Mouse (Mus musculus): ENCODE results near the gene BC005561. TPM values are rescaled to one million over a fixed set of nuclear protein-coding genes. Genes with fewer than 3 reads are reported as not detected.

Gene BC005561
- 12.9 and 13.3 TPM in 2 replicates for polyA plus RNA-seq (2016; fragmentation: Nextera tagmentation; extraction: Ambion mirVana)

DNA sequence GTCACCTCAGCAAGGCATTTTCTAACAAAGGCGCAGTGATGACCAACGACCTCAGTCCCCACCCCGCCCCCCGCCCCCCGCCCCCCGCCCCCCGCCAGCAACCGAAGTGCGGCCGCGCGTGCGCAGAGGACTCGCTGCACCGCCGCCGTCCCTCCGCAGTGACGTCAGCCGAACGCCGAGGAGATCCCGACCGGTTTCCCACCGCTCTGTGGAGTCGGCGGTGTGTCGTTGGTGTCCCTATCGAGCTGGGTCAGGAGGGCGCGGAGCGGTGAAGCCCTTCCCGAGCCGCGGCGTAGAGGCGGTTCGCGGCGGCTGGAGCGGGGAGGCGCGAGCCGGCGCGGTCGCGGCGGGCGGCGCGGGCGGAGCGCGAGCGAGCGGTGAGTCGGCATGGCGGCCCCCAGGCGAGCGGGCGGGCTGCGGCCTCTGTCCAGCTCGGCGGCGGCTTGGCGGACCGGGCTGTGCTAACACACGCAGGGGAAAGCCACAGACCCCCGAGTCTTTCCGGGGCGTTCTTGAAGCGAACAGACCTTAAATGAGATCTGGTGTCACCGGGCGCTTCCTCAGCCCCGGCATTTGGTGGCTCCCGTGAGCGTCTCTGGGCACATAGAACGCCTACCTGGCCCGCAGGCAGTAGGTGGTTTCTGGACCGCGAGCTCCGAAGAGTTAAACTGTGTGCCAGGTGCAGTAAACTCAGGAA, at the start of gene BC005561:
TSS of gene BC005561 (plus strand) at position 158 of the 697 bp plus-strand sequence.
- peaks cover 13% of the 10 kb centered on the region for H3K9me3 ChIP-seq
- under 1% methylated on average over 83 of the region's 83 CpGs for WGBS
- peak within 1 kb of the TSS; percentile 97 for H3K27ac ChIP-seq (replicated peaks)
- H3K36me3 ChIP-seq (replicated peaks), result peaks cover 65% of the 10 kb centered on the region
- no peaks in the 10 kb centered on the region for H3K27me3 ChIP-seq (replicated peaks; ENCODE audit: low read depth, poor library complexity, severe bottlenecking)
- peak within 1 kb of the TSS; percentile 86 for H3K4me3 ChIP-seq
- peaks cover 14% of the 10 kb centered on the region for H3K4me1 ChIP-seq
- DNase-seq (ENCODE audit: low spot score), result peak; percentile 92

DNA sequence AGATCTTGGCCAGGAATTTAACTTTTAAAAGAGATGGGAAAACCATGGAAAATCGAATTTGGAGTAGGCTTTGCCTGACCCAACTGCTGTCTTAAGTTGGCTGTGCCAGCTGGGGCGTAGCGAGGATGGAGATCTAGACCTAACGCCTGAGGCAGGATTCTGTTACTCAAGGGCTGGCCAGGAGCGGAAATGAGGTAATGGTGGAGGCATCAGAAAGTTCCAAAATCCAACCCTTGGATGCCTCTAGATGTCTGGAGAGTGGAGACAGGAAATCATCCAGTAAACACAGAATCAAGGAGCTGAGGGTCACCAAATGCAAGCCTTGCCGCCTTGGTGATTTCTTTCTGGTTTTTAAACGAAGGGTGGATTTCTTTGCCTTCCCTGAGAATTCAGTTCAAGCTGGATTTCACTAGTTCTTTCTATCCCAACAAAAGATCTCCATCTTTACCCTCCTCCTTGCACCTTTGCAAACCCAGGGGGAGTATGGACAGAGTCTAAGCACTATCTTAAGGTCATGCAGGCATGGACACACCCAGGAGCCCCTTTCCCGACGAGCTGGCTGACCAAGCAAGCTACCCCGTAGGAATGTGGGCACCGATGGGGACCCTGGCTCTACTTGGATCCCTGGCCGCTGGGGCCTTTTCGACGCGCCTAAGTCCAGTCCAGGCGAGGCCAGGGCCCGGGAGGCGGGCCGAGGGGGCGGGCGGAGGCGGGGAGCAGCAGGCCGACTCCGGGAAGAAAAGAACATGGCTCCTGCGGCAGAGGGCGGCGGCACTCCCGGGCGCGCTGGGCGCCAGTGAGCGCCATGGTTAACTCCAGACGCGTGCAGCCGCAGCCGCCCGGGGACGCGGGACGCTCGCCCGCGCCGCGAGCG, 49.1 kb upstream of the BC005561 start, which contains the start of gene Pkd2:
TSS of gene Pkd2 (plus strand) at position 619 of the 874 bp plus-strand sequence.
- Histone ChIP-seq H3K27ac (replicated peaks) (peak within 1 kb of the TSS; percentile 98), H3K4me3 (peak within 1 kb of the TSS; percentile 80), H3K36me3 (replicated peaks) (peaks cover 30% of the 10 kb centered on the region), H3K9me3 (peaks cover 13% of the 10 kb centered on the region; the same call in 1 of the 2 replicates), H3K4me1 (peaks cover 25% of the 10 kb centered on the region), H3K27me3 (replicated peaks; ENCODE audit: low read depth, poor library complexity, severe bottlenecking) (no peaks in the 10 kb centered on the region)
- peak; percentile 89 for DNase-seq (ENCODE audit: low spot score)
- 11% methylated on average over 46 of the region's 46 CpGs for WGBS

DNA sequence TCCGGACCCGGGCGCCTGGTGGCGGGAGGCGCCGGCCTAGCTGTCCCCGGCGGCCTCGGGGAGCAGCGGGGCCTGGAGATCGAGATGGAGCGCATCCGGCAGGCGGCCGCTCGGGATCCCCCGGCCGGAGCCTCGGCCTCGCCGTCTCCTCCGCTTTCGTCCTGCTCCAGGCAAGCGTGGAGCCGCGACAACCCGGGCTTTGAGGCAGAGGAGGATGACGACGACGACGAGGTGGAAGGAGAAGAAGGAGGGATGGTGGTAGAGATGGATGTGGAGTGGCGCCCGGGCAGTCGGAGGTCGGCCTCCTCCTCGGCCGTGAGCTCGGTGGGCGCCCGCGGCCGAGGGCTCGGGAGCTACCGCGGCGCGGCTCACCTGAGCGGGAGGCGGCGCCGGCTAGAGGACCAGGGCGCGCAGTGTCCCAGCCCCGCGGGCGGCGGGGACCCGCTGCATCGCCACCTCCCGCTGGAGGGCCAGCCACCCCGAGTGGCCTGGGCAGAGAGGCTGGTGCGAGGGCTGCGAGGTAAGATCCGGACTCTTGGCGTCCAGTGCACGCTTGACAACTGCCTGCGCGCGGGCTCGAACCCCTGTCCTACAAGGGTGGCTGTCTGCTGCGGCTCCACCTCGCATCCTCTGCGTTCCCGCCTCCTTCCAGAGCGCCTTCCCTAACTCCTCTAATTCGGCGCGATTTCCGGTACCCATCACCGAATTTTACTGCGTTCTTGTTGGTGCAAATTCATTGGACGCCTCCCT, 48.3 kb upstream of the BC005561 start:
- Histone ChIP-seq H3K27me3 (replicated peaks; ENCODE audit: low read depth, poor library complexity, severe bottlenecking) (no peaks in the 10 kb centered on the region), H3K36me3 (replicated peaks) (peaks cover 38% of the 10 kb centered on the region), H3K4me1 (peaks cover 25% of the 10 kb centered on the region), H3K27ac (replicated peaks) (peak overlapping the region; percentile 98), H3K9me3 (peaks cover 13% of the 10 kb centered on the region; the same call in 1 of the 2 replicates), H3K4me3 (peak overlapping the region; percentile 80)
- under 1% methylated on average over 82 of the region's 82 CpGs for WGBS
- DNase-seq (ENCODE audit: low spot score), result peak; percentile 78

DNA sequence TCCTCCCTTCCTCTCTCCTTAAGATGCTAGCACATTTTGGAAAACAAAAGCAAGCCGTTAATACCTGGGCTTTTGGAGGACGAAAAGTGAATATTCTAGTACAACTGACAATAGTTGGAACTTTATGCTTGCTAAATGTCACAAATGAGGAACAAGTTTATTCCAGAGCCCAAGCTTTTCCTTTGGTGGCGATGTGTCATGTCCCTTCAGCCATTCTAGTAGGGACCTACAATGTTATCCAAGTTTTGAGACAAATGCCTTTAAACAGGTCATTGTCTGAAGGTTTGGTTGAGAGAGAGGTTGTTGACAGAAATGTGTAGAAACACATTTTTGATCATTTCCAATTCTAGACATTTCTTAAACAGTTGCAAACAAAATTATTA, 47.7 kb upstream of the BC005561 start:
- H3K9me3 ChIP-seq, result peaks cover 13% of the 10 kb centered on the region; the same call in 1 of the 2 replicates
- H3K36me3 ChIP-seq (replicated peaks), result peaks cover 44% of the 10 kb centered on the region
- peak overlapping the region; percentile 80 for H3K4me3 ChIP-seq
- H3K27ac ChIP-seq (replicated peaks), result peak overlapping the region; percentile 98; the same call in 1 of the 2 replicates
- peaks cover 25% of the 10 kb centered on the region for H3K4me1 ChIP-seq
- H3K27me3 ChIP-seq (replicated peaks; ENCODE audit: low read depth, poor library complexity, severe bottlenecking), result no peaks in the 10 kb centered on the region
- DNase-seq (ENCODE audit: low spot score), result no peak
- WGBS, result 43% methylated on average over 3 of the region's 3 CpGs

DNA sequence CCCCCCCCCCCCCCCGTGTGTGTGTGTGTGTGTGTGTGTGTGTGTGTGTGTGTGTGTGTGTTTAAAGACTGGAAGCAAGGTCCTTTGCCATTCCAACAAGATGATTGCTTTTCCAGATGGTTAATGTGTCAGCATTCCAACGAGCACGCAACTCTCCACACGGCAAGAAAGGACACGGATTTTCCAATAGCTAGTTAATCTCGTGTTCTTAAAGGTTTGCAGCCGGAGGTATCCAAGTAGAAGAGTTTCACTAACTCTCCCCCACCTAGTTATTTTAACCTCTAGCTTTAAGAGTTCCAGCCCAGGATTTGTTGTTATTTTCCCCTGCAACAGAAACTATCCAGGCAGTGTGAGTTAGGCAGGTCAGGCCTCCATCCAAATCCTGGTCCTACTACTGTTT, 47.3 kb upstream of the BC005561 start:
- Histone ChIP-seq H3K36me3 (replicated peaks) (peaks cover 48% of the 10 kb centered on the region), H3K9me3 (peaks cover 13% of the 10 kb centered on the region; the same call in 1 of the 2 replicates), H3K27ac (replicated peaks) (no peak overlapping the region), H3K27me3 (replicated peaks; ENCODE audit: low read depth, poor library complexity, severe bottlenecking) (no peaks in the 10 kb centered on the region), H3K4me3 (peak overlapping the region; percentile 80), H3K4me1 (peaks cover 25% of the 10 kb centered on the region)
- WGBS, result 55% methylated on average over 7 of the region's 7 CpGs
- DNase-seq (ENCODE audit: low spot score), result no peak

DNA sequence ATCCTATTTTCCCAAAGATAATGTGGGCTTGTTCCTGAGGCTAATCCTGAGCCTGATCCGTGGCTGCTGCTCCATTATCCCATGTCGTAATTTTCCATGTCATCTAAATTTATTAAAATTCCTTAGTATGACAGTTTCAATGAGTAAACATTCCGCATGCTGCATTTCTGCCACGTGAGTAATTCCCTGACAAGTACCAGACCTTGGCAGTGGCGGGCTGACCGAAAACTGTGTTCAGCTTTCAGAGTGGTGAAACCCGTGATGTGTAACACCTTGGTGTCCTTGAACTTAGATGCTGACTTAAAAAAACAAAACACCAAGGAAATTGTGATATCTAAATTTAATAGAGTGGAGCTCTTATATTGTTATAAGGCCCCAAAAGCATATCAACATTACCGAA, 42.9 kb upstream of the BC005561 start:
- peaks cover 76% of the 10 kb centered on the region for H3K36me3 ChIP-seq (replicated peaks)
- H3K4me1 ChIP-seq, result peaks cover 10% of the 10 kb centered on the region
- DNase-seq (ENCODE audit: low spot score), result no peak
- no peak overlapping the region for H3K27ac ChIP-seq (replicated peaks)
- WGBS, result 88% methylated on average over 8 of the region's 8 CpGs
- no peaks in the 10 kb centered on the region for H3K27me3 ChIP-seq (replicated peaks; ENCODE audit: low read depth, poor library complexity, severe bottlenecking)
- H3K4me3 ChIP-seq, result no peak overlapping the region
- no peaks in the 10 kb centered on the region for H3K9me3 ChIP-seq

DNA sequence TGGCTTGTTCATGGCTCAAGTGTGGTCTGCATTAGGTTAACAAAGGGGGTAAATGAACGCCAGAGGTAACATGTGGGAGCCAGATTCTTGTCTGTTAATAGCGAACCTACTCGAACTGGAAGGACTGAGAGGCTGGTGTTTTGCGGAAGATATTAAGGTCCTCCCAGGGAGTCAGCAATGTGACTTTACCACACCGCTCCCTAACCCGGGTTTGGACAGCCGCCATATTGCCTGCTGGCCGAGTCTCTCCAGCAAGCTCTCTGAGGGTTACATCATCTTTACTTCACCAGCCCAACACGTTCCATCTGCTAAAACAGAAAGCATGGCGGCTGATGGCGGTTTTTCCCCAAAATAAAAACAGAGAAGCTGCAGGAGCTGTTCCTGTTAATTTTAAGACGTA, 42.4 kb upstream of the BC005561 start:
- Histone ChIP-seq H3K36me3 (replicated peaks) (peaks cover 81% of the 10 kb centered on the region), H3K27ac (replicated peaks) (no peak overlapping the region)
- WGBS, result 91% methylated on average over 12 of the region's 12 CpGs

DNA sequence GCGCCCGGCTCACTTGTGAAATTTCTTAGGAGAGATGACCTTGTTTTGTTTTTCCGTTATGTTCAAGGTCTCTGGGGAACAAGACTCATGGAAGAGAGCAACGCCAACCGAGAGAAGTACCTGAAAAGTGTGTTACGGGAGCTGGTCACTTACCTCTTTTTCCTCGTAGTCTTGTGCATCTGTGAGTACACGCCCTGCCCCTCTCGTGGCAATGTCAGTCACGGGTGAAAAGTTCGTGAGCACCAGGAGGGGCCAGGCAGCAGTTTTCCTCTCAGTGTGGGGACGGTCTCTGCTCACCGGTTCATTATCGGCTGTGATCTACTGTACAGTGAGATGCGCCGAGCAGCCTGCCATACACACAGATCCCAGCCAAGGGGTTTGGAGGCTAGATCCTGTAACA, 41.3 kb upstream of the BC005561 start:
- Histone ChIP-seq H3K9me3 (no peaks in the 10 kb centered on the region), H3K36me3 (replicated peaks) (peaks cover 92% of the 10 kb centered on the region), H3K4me3 (no peak overlapping the region), H3K27ac (replicated peaks) (no peak overlapping the region), H3K4me1 (no peaks in the 10 kb centered on the region), H3K27me3 (replicated peaks; ENCODE audit: low read depth, poor library complexity, severe bottlenecking) (no peaks in the 10 kb centered on the region)
- no peak for DNase-seq (ENCODE audit: low spot score)
- 94% methylated on average over 16 of the region's 16 CpGs for WGBS

More for the DNA sequence above, 42.4 kb upstream of the BC005561 start:
- no peak for DNase-seq (ENCODE audit: low spot score)
- no peak overlapping the region for H3K4me3 ChIP-seq
- no peaks in the 10 kb centered on the region for H3K27me3 ChIP-seq (replicated peaks; ENCODE audit: low read depth, poor library complexity, severe bottlenecking)
- H3K4me1 ChIP-seq, result peaks cover 6% of the 10 kb centered on the region
- no peaks in the 10 kb centered on the region for H3K9me3 ChIP-seq

DNA sequence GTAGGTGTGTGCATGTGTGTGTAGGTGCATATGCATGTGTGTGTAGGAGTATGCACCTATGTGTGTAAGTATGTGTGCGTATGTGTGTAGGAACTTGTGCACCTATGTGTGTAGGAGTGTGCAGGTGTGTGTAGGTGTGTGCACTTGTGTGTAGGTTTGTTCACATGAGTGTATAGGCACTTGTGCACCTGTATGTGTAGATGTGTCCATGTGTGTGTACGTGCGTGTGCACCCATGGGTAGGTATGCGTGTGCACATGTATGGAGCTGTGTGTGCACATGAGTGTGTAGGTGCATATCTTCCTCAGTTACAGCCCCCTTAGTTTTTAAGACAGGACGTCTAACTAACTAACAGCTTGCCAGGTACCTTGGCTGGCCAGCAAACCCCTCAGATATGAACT, 39.6 kb upstream of the BC005561 start:
- no peak overlapping the region for H3K4me3 ChIP-seq
- H3K36me3 ChIP-seq (replicated peaks), result peaks cover 94% of the 10 kb centered on the region
- 93% methylated on average over 5 of the region's 5 CpGs for WGBS
- no peaks in the 10 kb centered on the region for H3K9me3 ChIP-seq
- no peaks in the 10 kb centered on the region for H3K27me3 ChIP-seq (replicated peaks; ENCODE audit: low read depth, poor library complexity, severe bottlenecking)
- H3K27ac ChIP-seq (replicated peaks), result no peak overlapping the region
- H3K4me1 ChIP-seq, result no peaks in the 10 kb centered on the region
- DNase-seq (ENCODE audit: low spot score), result no peak

DNA sequence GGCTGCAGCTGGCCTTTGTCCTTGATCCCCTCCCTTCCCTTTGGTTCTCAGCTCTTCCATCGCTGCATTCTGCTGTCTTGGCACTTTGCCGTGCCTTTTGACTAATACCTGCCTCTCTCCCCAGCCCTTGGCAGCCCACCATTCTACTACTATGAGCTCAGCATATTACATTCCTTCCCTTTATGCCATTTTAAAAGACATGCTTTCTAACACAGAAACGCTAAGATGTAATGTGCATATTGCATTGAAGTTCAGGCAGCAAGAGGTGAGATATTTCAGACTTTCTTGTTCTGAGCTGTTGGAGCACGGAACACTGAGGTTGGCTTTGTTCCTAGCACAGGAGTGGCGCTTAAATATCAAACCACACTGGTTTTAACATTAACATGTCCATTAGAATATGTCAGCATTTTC, 37.2 kb upstream of the BC005561 start:
- Histone ChIP-seq H3K9me3 (no peaks in the 10 kb centered on the region), H3K27me3 (replicated peaks; ENCODE audit: low read depth, poor library complexity, severe bottlenecking) (no peaks in the 10 kb centered on the region), H3K4me3 (no peak overlapping the region), H3K36me3 (replicated peaks) (peaks cover 70% of the 10 kb centered on the region), H3K27ac (replicated peaks) (no peak overlapping the region), H3K4me1 (no peaks in the 10 kb centered on the region)
- 94% methylated on average over 5 of the region's 5 CpGs for WGBS
- no peak for DNase-seq (ENCODE audit: low spot score)

DNA sequence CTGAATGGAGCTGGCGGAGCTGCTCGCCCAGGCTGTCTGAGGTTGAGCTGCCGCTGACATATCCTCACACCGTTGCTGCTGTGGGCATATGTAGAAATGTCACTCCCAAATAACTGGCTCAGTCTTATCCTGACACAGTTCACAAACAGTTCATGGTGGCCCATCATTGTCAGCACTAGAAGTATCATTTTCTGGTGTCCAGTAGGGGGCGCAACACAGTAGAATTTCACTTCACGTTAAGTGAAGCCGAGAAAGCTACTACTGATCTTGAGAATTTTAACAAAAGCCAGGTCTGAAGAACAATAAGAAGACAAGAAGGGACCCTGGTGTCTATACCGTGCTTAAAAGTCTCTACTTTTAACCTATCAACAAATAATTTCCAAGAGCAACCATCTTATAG, 35.8 kb upstream of the BC005561 start:
- DNase-seq (ENCODE audit: low spot score), result no peak
- H3K4me1 ChIP-seq, result no peaks in the 10 kb centered on the region
- WGBS, result 92% methylated on average over 8 of the region's 8 CpGs
- H3K27ac ChIP-seq (replicated peaks), result no peak overlapping the region
- H3K4me3 ChIP-seq, result no peak overlapping the region
- no peaks in the 10 kb centered on the region for H3K27me3 ChIP-seq (replicated peaks; ENCODE audit: low read depth, poor library complexity, severe bottlenecking)
- H3K9me3 ChIP-seq, result no peaks in the 10 kb centered on the region
- H3K36me3 ChIP-seq (replicated peaks), result peaks cover 65% of the 10 kb centered on the region

DNA sequence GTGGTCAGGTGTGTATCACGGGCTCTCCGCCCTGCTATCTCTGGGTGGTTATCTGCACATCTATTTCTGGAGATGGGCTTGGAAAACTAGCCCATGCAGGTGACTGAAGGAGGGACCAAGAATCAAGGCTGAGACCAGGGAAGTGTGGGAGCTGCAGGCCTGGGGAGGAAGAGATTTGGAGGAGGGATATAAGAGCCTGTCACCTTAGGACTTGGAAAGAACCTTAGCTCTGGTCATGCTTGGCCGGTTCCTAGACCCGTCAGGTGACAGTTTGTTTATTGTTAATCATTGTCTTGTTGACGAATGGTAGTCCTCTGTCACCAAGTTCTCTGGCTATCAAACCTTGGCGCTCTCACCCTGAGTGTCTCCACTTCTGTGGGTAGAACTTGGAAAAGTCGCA, 27.8 kb upstream of the BC005561 start:
- Histone ChIP-seq H3K27me3 (replicated peaks; ENCODE audit: low read depth, poor library complexity, severe bottlenecking) (no peaks in the 10 kb centered on the region), H3K4me3 (no peak overlapping the region), H3K9me3 (no peaks in the 10 kb centered on the region), H3K4me1 (no peaks in the 10 kb centered on the region), H3K27ac (replicated peaks) (no peak overlapping the region), H3K36me3 (replicated peaks) (peaks cover 83% of the 10 kb centered on the region)
- WGBS, result 89% methylated on average over 7 of the region's 7 CpGs
- DNase-seq (ENCODE audit: low spot score), result no peak
